Mouse (Mus musculus) layer of hippocampus, adult 2 months (tissue): ENCODE measurements at regions not wholly inside any gene's neighbourhood (a gene's known extent, or its start where the extent isn't known, plus 50 kb on each side); places are given as distances from the start of the nearest gene placed in this dataset.
"Not testable (repeated sequence)": the region's sequence is repeated elsewhere in the genome, so short reads cannot be mapped to it uniquely, and the experiment has no call there.

Experiments
- DNase-seq, 2 experiments: peaks; one replicate each; pipeline ENCODE4 v3.0.0; 2022; ENCODE audit warnings: low spot score in 2 of 2
- H3K27ac ChIP-seq: fragments of 200-600 bp; 2 replicates; pipeline ENCODE4 v1.8.1; 2022
- H3K4me3 ChIP-seq: fragments of 200-600 bp; 2 replicates; pipeline ENCODE4 v1.8.1; 2022; ENCODE audit warnings: mild to moderate bottlenecking
- CTCF ChIP-seq: fragments of 200-600 bp; conservative IDR thresholded peaks from 2 replicates; pipeline ENCODE4 v1.8.1; 2022; ENCODE audit warnings: antibody characterized with exemption, mild to moderate bottlenecking, moderate library complexity

- DNase-seq, result no peak
- Histone ChIP-seq H3K27ac (no peak overlapping the region), H3K4me3 (no peak overlapping the region)
- TF ChIP-seq CTCF, result no peak
Observed at GRCm38 (mm10) chr17:15267721-15268120, 109.0 kb downstream of the Dll1 start.

DNA sequence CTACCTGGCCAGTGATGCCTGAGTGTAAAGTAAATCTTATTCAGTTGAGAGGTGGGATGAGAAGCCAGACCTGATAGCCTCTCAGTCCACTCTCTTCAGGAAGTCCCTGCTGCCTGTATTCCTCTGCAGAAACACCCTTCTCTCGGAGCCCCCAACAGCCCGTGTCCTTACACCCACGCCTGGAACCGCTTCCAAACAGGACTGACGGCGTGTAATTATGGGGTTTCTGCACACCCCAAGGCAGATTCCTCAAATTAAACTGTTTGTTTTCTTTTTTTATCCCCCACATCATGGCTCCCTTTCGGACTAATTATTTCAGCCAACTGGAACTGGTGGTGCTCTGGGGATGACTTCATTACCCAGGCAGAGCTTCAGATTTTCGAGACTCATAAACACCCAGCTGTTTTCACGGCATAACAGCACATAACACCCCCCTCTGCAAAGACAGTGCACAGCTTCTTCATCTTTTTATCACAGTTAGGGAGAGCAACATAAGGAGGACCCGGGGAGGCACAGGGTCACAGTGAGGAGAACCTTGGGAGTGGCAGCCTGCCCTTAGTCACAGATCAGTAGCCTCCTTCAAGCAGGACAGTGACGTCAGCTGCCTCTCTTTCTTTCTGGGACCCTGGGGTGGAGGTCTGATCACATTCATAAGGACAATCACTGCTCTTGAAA is 117.1 kb downstream of the Dll1 start:
- TF ChIP-seq CTCF, result no peak
- Histone ChIP-seq H3K4me3 (no peak overlapping the region), H3K27ac (no peak overlapping the region)
- DNase-seq, result no peak

GRCm38 (mm10) chr17:15255874-15256273 is 120.8 kb downstream of the Dll1 start:
- no peak overlapping the region for H3K4me3 ChIP-seq
- no peak for DNase-seq
- no peak for TF ChIP-seq CTCF
- H3K27ac ChIP-seq, result no peak overlapping the region

- H3K4me3 ChIP-seq, result no peak overlapping the region
- TF ChIP-seq CTCF, result no peak
- DNase-seq, result no peak
- H3K27ac ChIP-seq, result no peak overlapping the region
Observed at GRCm38 (mm10) chr17:15253785-15254184, 122.9 kb downstream of the Dll1 start.

DNA sequence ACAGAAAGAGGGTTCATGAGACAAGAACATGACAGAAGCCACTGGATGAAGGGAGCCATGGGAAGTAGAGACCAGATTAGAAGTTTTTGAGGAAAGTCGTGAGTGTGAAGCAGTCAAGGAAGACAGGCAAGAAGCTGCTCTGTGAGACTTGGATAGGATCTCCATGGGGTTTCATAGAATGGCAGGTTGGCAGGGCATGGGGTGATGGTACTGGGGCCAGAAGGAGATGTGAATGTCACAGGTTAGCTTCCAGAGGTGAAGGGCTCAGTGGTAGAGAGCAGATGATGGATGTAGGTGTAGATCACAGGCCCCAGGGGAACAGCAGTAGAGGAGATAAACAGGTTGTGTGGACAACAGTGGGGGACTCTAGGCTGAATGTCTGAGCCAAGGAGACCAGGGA is 123.4 kb downstream of the Dll1 start:
- H3K4me3 ChIP-seq, result no peak overlapping the region
- TF ChIP-seq CTCF, result no peak
- no peak overlapping the region for H3K27ac ChIP-seq
- DNase-seq, result no peak

- Histone ChIP-seq H3K4me3 (no peak overlapping the region), H3K27ac (no peak overlapping the region)
- DNase-seq, result no peak
- TF ChIP-seq CTCF, result no peak
Observed at GRCm38 (mm10) chr17:15252187-15252586, 124.5 kb downstream of the Dll1 start.

GRCm38 (mm10) chr17:15251641-15252040 is 125.0 kb downstream of the Dll1 start:
- no peak for DNase-seq
- H3K4me3 ChIP-seq, result no peak overlapping the region
- no peak overlapping the region for H3K27ac ChIP-seq
- no peak for TF ChIP-seq CTCF

- TF ChIP-seq CTCF, result no peak
- H3K27ac ChIP-seq, result no peak overlapping the region
- DNase-seq, result no peak
- no peak overlapping the region for H3K4me3 ChIP-seq
Observed at GRCm38 (mm10) chr17:15248417-15248791, 128.3 kb downstream of the Dll1 start.

DNA sequence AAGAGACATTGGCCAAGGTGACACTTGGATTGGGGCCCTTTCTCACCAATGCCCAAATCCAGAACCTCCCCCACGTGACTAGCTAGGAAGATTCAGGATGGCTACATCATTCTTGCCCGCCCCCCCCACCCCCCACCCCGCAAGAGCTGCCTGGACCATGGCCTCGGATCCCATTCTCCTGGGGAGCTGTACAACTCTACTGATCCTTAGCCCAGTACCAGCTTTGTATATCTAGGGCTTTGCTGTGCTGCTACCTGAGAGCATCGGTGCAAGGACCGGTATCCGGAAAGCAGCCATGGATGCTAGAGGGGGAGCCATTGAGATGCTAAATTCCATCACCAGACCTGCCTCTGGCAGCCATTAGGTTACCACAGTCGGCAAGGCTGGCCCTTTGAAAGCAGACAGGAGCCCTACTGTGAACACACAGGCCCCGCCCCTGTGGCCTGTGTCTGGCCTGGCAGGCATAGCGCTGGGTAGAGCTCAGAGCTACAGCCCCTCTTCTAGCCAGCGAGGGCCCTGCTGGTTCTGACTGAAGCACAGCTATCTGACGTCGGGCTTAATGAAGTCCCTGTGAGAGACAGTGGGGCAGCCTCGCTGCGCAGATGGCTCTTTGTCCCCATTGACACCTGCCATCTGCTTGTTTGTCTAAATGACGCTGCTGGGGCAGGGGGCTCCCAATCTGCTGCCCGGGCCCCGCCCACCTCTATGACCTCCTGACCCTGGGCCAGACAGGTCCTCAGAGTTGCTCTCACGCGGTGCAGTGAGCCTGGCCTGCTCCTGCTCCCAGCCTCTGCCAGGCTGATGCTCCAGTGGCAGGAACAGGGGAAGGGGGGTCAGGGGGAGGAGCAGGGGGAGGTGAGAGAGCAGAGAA is 128.9 kb downstream of the Dll1 start:
- H3K4me3 ChIP-seq, result no peak overlapping the region
- DNase-seq, result no peak
- no peak for TF ChIP-seq CTCF
- H3K27ac ChIP-seq, result no peak overlapping the region

DNA sequence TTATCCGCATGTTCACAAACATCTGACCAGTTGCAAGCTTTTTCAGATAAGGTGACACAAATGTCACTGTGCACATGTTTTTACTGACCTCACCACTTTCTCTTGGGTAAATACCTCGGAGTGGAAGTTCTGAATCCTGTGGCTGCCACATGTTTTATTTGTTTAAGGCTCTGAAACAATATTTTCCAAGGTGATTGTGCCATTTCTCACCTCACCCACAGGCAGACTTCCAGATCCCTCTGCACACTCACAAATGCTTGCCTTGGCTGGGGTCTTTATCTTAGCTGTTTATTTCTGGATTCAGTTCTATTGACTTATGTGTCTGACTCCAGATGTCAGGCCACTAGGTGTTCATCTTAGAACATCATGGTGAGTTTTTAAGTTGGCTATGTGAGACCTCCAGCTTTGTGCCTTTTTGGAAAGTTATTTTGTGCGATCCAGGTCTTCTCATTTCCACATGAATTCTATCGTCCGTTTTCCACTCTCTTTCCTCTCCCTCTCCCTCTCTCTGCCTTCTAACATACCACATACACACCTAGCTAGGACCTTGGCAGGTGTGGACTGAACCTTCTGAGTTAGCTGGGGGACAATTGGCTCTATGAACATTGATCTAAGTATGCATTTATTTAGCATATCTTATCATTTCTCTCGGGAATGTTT is 133.6 kb downstream of the Dll1 start:
- no peak for TF ChIP-seq CTCF
- Histone ChIP-seq H3K27ac (no peak overlapping the region), H3K4me3 (no peak overlapping the region)
- no peak for DNase-seq

- no peak overlapping the region for H3K4me3 ChIP-seq
- no peak for TF ChIP-seq CTCF
- no peak for DNase-seq
- H3K27ac ChIP-seq, result no peak overlapping the region
Observed at GRCm38 (mm10) chr17:15242356-15242755, 134.3 kb downstream of the Dll1 start.

GRCm38 (mm10) chr17:15241491-15241890 is 135.2 kb downstream of the Dll1 start:
- no peak overlapping the region for H3K27ac ChIP-seq
- TF ChIP-seq CTCF, result no peak
- H3K4me3 ChIP-seq, result no peak overlapping the region
- DNase-seq, result no peak

DNA sequence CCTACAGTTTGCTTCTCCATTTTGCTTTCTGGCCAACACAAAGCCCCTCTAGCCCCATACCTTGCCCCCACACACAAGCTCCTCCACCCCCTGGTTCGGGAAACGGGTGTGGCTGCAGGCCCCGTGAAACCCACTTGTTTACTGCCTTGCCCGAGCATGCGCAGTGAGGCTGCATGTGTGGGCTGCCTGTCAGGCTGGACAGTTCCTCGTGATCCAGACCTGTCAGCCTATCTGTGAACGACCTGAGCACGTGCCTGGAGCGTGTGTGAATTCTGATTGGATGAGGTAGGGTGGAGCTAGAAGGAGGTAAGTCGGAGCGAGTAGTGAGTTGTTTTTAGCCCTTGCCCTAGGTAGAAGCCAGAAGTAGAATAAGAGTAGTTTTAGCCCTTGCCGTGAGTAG is 136.0 kb downstream of the Dll1 start:
- not testable (repeated sequence) for DNase-seq, H3K27ac ChIP-seq, H3K4me3 ChIP-seq
